Mouse (Mus musculus) hindbrain, embryonic 15.5 days (tissue): ENCODE measurements around the gene Adk. TPM values are rescaled to one million over a fixed set of nuclear protein-coding genes. Genes with fewer than 3 reads are reported as not detected.

Source experiments
- ATAC-seq: fragments of 200-750 bp; cut with Nextera tagmentation; 2 replicates; pipeline ENCODE4 v1.8.0; 2017; ENCODE audit warnings: low read depth, moderate number of reproducible peaks, moderate TSS enrichment; ENCODE audit not compliant: low FRiP score
- H3K27ac ChIP-seq: fragments of 300-500 bp; sonication (generic); replicated peaks from 2 replicates; pipeline ENCODE4 v1.5.1; 2015; ENCODE audit warnings: mild to moderate bottlenecking, inconsistent platforms
- H3K27me3 ChIP-seq: fragments of 300-500 bp; sonication (generic); 2 replicates; pipeline ENCODE4 v1.6.1; 2015; ENCODE audit warnings: control low read depth, inconsistent platforms
- H3K36me3 ChIP-seq: fragments of 300-500 bp; sonication (generic); 2 replicates; pipeline ENCODE4 v1.6.1; 2015; ENCODE audit warnings: control low read depth, inconsistent platforms
- H3K4me1 ChIP-seq: fragments of 300-500 bp; sonication (generic); replicated peaks from 2 replicates; pipeline ENCODE4 v1.6.1; 2015; ENCODE audit warnings: control low read depth, inconsistent platforms
- H3K4me2 ChIP-seq: fragments of 300-500 bp; sonication (generic); 2 replicates; pipeline ENCODE4 v1.6.1; 2015; ENCODE audit warnings: moderate library complexity, mild to moderate bottlenecking, inconsistent platforms
- H3K4me3 ChIP-seq: fragments of 300-500 bp; sonication (generic); 2 replicates; pipeline ENCODE4 v1.5.1; 2015; ENCODE audit warnings: mild to moderate bottlenecking, inconsistent platforms
- H3K9ac ChIP-seq: fragments of 300-500 bp; sonication (generic); 2 replicates; pipeline ENCODE4 v1.6.1; 2015; ENCODE audit warnings: inconsistent platforms
- H3K9me3 ChIP-seq: fragments of 300-500 bp; sonication (generic); 2 replicates; pipeline ENCODE4 v1.6.1; 2016; ENCODE audit warnings: control low read depth, inconsistent platforms
- WGBS: fragments of 180-500 bp; shearing (Covaris S2); methylation state at CpG from one replicate; pipeline ENCODE4 v1.1.7; 2015; 5-methylcytosine and 5-hydroxymethylcytosine counted together
- polyA plus RNA-seq: library from polyadenylated mRNA; unstranded; fragments of >200 nt; fragmentation: Nextera tagmentation; extraction: Ambion mirVana; gene quantifications from 2 replicates; pipeline ENCODE4 v1.2.1, GENCODE M21; 2015

Gene Adk
- polyA plus RNA-seq, 1 experiment from 2014 or later, result 40.4 TPM

GRCm38 (mm10) chr14:21433995-21434394 lies 381.6 kb downstream of the Adk start:
- no peak for ATAC-seq
- no peak overlapping the region for H3K4me2 ChIP-seq
- no peaks in the 10 kb centered on the region for H3K36me3 ChIP-seq
- no peaks in the 10 kb centered on the region for H3K4me1 ChIP-seq
- no peak overlapping the region for H3K9ac ChIP-seq
- H3K27me3 ChIP-seq, result no peaks in the 10 kb centered on the region
- H3K27ac ChIP-seq, result no peak overlapping the region
- WGBS, result 88% methylated on average over 5 of the region's 5 CpGs
- H3K9me3 ChIP-seq, result no peaks in the 10 kb centered on the region
- H3K4me3 ChIP-seq, result no peak overlapping the region

- Histone ChIP-seq H3K27ac (no peak overlapping the region), H3K9me3 (no peaks in the 10 kb centered on the region), H3K4me3 (no peak overlapping the region), H3K4me1 (no peaks in the 10 kb centered on the region), H3K36me3 (no peaks in the 10 kb centered on the region), H3K9ac (no peak overlapping the region), H3K4me2 (no peak overlapping the region), H3K27me3 (no peaks in the 10 kb centered on the region)
- ATAC-seq, result no peak
- WGBS, result 56% methylated on average over 9 of the region's 9 CpGs
Observed at GRCm38 (mm10) chr14:21434686-21435085, 382.3 kb downstream of the Adk start.

- WGBS, result 46% methylated on average over 4 of the region's 4 CpGs
- Histone ChIP-seq H3K9me3 (no peaks in the 10 kb centered on the region), H3K4me1 (0 out of 2 replicates have a peak, but pooled peaks cover 3% of the 10 kb centered on the region), H3K9ac (no peak overlapping the region), H3K4me3 (no peak overlapping the region), H3K27ac (no peak overlapping the region), H3K36me3 (no peaks in the 10 kb centered on the region), H3K4me2 (no peak overlapping the region), H3K27me3 (no peaks in the 10 kb centered on the region)
- ATAC-seq, result no peak; the same call in 1 of the 2 replicates
Observed at GRCm38 (mm10) chr14:21439785-21440184, 387.4 kb downstream of the Adk start.

- Histone ChIP-seq H3K9me3 (no peaks in the 10 kb centered on the region), H3K9ac (no peak overlapping the region), H3K27me3 (no peaks in the 10 kb centered on the region), H3K27ac (no peak overlapping the region), H3K4me2 (no peak overlapping the region), H3K4me3 (no peak overlapping the region), H3K36me3 (no peaks in the 10 kb centered on the region), H3K4me1 (0 out of 2 replicates have a peak, but pooled peaks cover 3% of the 10 kb centered on the region)
- 94% methylated on average over 2 of the region's 2 CpGs for WGBS
- no peak for ATAC-seq
Observed at GRCm38 (mm10) chr14:21440526-21440925, 388.2 kb downstream of the Adk start.

- WGBS, result 79% methylated on average over 10 of the region's 10 CpGs
Observed at GRCm38 (mm10) chr14:21441772-21442533, 389.6 kb downstream of the Adk start.

GRCm38 (mm10) chr14:21452581-21452980 lies 400.2 kb downstream of the Adk start:
- 74% methylated on average over 4 of the region's 4 CpGs for WGBS
- ATAC-seq, result no peak
- Histone ChIP-seq H3K9me3 (no peaks in the 10 kb centered on the region), H3K36me3 (no peaks in the 10 kb centered on the region), H3K9ac (no peak overlapping the region), H3K4me2 (no peak overlapping the region), H3K27ac (no peak overlapping the region), H3K27me3 (no peaks in the 10 kb centered on the region), H3K4me1 (no peaks in the 10 kb centered on the region), H3K4me3 (no peak overlapping the region)

More at GRCm38 (mm10) chr14:21441772-21442533, 389.6 kb downstream of the Adk start:
- Histone ChIP-seq H3K36me3 (no peaks in the 10 kb centered on the region), H3K4me1 (0 out of 2 replicates have a peak, but pooled peaks cover 3% of the 10 kb centered on the region), H3K4me2 (no peak overlapping the region), H3K9ac (no peak overlapping the region), H3K9me3 (no peaks in the 10 kb centered on the region), H3K27ac (no peak overlapping the region), H3K27me3 (no peaks in the 10 kb centered on the region), H3K4me3 (no peak overlapping the region)
- ATAC-seq, result no peak

- no peaks in the 10 kb centered on the region for H3K4me1 ChIP-seq
- H3K36me3 ChIP-seq, result no peaks in the 10 kb centered on the region
- 78% methylated on average over 2 of the region's 2 CpGs for WGBS
- H3K27me3 ChIP-seq, result no peaks in the 10 kb centered on the region
- H3K27ac ChIP-seq, result no peak overlapping the region
- no peak overlapping the region for H3K4me3 ChIP-seq
- no peak overlapping the region for H3K4me2 ChIP-seq
- H3K9me3 ChIP-seq, result no peaks in the 10 kb centered on the region
- no peak for ATAC-seq
- H3K9ac ChIP-seq, result no peak overlapping the region
Observed at GRCm38 (mm10) chr14:21453896-21454295, 401.5 kb downstream of the Adk start.

GRCm38 (mm10) chr14:21455654-21456350 lies 403.4 kb downstream of the Adk start:
- H3K4me2 ChIP-seq, result no peak overlapping the region
- H3K27me3 ChIP-seq, result no peaks in the 10 kb centered on the region
- no peak overlapping the region for H3K9ac ChIP-seq
- H3K9me3 ChIP-seq, result no peaks in the 10 kb centered on the region
- no peak for ATAC-seq
- 95% methylated on average over 7 of the region's 7 CpGs for WGBS
- H3K4me3 ChIP-seq, result no peak overlapping the region
- H3K27ac ChIP-seq, result no peak overlapping the region
- H3K4me1 ChIP-seq, result no peaks in the 10 kb centered on the region
- H3K36me3 ChIP-seq, result no peaks in the 10 kb centered on the region

GRCm38 (mm10) chr14:21456526-21456925 lies 404.2 kb downstream of the Adk start:
- H3K27ac ChIP-seq, result no peak overlapping the region
- no peak overlapping the region for H3K4me3 ChIP-seq
- no peaks in the 10 kb centered on the region for H3K36me3 ChIP-seq
- no peaks in the 10 kb centered on the region for H3K27me3 ChIP-seq
- no peaks in the 10 kb centered on the region for H3K4me1 ChIP-seq
- no peak overlapping the region for H3K4me2 ChIP-seq
- no peak overlapping the region for H3K9ac ChIP-seq
- no peak for ATAC-seq
- H3K9me3 ChIP-seq, result no peaks in the 10 kb centered on the region

- Histone ChIP-seq H3K9me3 (no peaks in the 10 kb centered on the region), H3K4me2 (no peak overlapping the region), H3K27me3 (no peaks in the 10 kb centered on the region), H3K9ac (no peak overlapping the region), H3K36me3 (no peaks in the 10 kb centered on the region), H3K4me3 (no peak overlapping the region), H3K27ac (no peak overlapping the region), H3K4me1 (no peaks in the 10 kb centered on the region)
- ATAC-seq, result no peak
- WGBS, result 74% methylated on average over 5 of the region's 5 CpGs
Observed at GRCm38 (mm10) chr14:21457876-21458275, 405.5 kb downstream of the Adk start.

GRCm38 (mm10) chr14:21458696-21459095 lies 406.3 kb downstream of the Adk start:
- Histone ChIP-seq H3K4me1 (no peaks in the 10 kb centered on the region), H3K27ac (no peak overlapping the region), H3K27me3 (no peaks in the 10 kb centered on the region), H3K4me3 (no peak overlapping the region), H3K9me3 (no peaks in the 10 kb centered on the region), H3K9ac (no peak overlapping the region), H3K36me3 (no peaks in the 10 kb centered on the region), H3K4me2 (no peak overlapping the region)
- no peak for ATAC-seq
- 86% methylated on average over 7 of the region's 7 CpGs for WGBS

- WGBS, result 92% methylated on average over 4 of the region's 4 CpGs
- no peak overlapping the region for H3K9ac ChIP-seq
- no peaks in the 10 kb centered on the region for H3K9me3 ChIP-seq
- H3K4me1 ChIP-seq, result no peaks in the 10 kb centered on the region
- H3K27me3 ChIP-seq, result no peaks in the 10 kb centered on the region
- ATAC-seq, result no peak
- no peak overlapping the region for H3K27ac ChIP-seq
- H3K36me3 ChIP-seq, result no peaks in the 10 kb centered on the region
- no peak overlapping the region for H3K4me3 ChIP-seq
- no peak overlapping the region for H3K4me2 ChIP-seq
Observed at GRCm38 (mm10) chr14:21459163-21459562, 406.8 kb downstream of the Adk start.
